Mouse (Mus musculus) neural tube, embryonic 14.5 days (tissue): ENCODE data around the gene Ssh2. TPM values are rescaled to one million over a fixed set of nuclear protein-coding genes. Genes with fewer than 3 reads are reported as not detected.

Experiments used
- ATAC-seq: fragments of 200-750 bp; cut with Nextera tagmentation; 2 replicates; pipeline ENCODE4 v1.8.0; 2017; ENCODE audit warnings: low read depth, mild to moderate bottlenecking, moderate TSS enrichment, moderate library complexity
- H3K27ac ChIP-seq: fragments of 300-500 bp; sonication (generic); 2 replicates; pipeline ENCODE4 v1.5.1; 2014; ENCODE audit warnings: low read depth, mild to moderate bottlenecking, control low read depth, low read length, moderate library complexity, mixed read lengths
- H3K27me3 ChIP-seq: fragments of 300-500 bp; sonication (generic); 2 replicates; pipeline ENCODE4 v1.6.1; 2014; ENCODE audit warnings: low read length; ENCODE audit not compliant: control insufficient read depth, insufficient read depth
- H3K36me3 ChIP-seq: fragments of 300-500 bp; sonication (generic); 2 replicates; pipeline ENCODE4 v1.6.1; 2014; ENCODE audit warnings: low read length, mixed read lengths; ENCODE audit not compliant: control insufficient read depth, insufficient read depth
- H3K4me1 ChIP-seq: fragments of 300-500 bp; sonication (generic); 2 replicates; pipeline ENCODE4 v1.6.1; 2014; ENCODE audit warnings: low read length; ENCODE audit not compliant: control insufficient read depth, insufficient read depth
- H3K4me2 ChIP-seq: fragments of 300-500 bp; sonication (generic); 2 replicates; pipeline ENCODE4 v1.6.1; 2014; ENCODE audit warnings: mild to moderate bottlenecking, low read depth, low read length, control low read depth
- H3K4me3 ChIP-seq: fragments of 300-500 bp; sonication (generic); 2 replicates; pipeline ENCODE4 v1.5.1; 2014; ENCODE audit warnings: low read depth, low read length, control low read depth, mixed read lengths
- H3K9ac ChIP-seq: fragments of 300-500 bp; sonication (generic); replicated peaks from 2 replicates; pipeline ENCODE4 v1.6.1; 2014; ENCODE audit warnings: low read depth, mild to moderate bottlenecking, control low read depth, low read length, mixed read lengths
- H3K9me3 ChIP-seq: fragments of 300-500 bp; sonication (generic); 2 replicates; pipeline ENCODE4 v1.6.1; 2016; ENCODE audit warnings: low read length; ENCODE audit not compliant: control insufficient read depth
- WGBS: fragments of 180-500 bp; shearing (Covaris S2); extraction: QIAGEN DNeasy Blood & Tissue Kit; methylation state at CpG from one replicate; pipeline ENCODE4 v1.1.7; 2014; 5-methylcytosine and 5-hydroxymethylcytosine counted together
- polyA plus RNA-seq: library from polyadenylated mRNA; unstranded; fragments of >200 nt; fragmentation: Nextera tagmentation; extraction: Ambion mirVana; gene quantifications from 2 replicates; pipeline ENCODE4 v1.2.1, GENCODE M21; 2014

Gene Ssh2
- polyA plus RNA-seq, 1 experiment from 2014 or later: 21.9 TPM

DNA sequence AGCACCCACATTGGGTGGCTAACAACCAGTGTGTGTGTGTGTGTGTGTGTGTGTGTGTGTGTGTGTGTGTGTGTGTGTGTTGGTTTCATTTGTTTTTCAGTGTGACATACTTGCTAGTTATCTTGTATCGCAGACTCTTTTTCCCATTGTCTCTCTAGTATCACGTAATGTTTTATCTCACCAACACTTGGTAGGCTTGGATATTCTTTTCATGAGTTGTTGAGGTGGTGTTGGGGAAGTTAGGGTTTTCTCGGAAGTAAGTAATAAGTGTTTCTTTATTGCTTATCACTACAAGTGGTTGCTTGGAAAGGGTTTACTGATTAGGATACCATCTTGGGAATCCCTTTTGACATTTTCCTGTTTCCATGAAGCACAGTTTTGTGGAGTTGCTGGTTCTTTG, 91.1 kb downstream of the Ssh2 start:
- ATAC-seq: no peak
- WGBS: 88% methylated on average over 3 of the region's 3 CpGs
- Histone ChIP-seq H3K4me1 (no peaks in the 10 kb centered on the region), H3K27me3 (no peaks in the 10 kb centered on the region), H3K27ac (no peak overlapping the region), H3K9ac (no peak overlapping the region), H3K4me2 (no peak overlapping the region), H3K36me3 (no peaks in the 10 kb centered on the region), H3K4me3 (no peak overlapping the region), H3K9me3 (no peaks in the 10 kb centered on the region)

DNA sequence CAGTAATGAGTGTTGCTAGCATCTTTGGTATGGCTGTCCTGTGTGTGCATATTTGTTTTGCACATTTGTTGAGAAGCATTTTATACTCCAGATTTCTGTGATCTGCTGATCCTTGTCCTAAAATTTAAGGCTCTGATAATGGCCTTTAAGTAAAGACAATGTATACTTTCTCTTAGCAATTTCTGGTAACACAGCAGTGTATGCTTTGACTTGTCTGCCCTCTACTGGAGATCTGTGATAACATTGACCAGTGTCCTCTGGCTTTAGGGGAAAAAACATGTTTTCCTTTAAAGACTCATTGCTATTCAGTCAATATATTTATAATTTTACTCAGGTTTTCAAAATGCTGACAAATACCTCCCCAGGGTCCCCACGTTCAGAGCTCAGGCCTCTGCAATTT, 92.4 kb downstream of the Ssh2 start:
- no peak overlapping the region for H3K9ac ChIP-seq
- H3K4me3 ChIP-seq: no peak overlapping the region

DNA sequence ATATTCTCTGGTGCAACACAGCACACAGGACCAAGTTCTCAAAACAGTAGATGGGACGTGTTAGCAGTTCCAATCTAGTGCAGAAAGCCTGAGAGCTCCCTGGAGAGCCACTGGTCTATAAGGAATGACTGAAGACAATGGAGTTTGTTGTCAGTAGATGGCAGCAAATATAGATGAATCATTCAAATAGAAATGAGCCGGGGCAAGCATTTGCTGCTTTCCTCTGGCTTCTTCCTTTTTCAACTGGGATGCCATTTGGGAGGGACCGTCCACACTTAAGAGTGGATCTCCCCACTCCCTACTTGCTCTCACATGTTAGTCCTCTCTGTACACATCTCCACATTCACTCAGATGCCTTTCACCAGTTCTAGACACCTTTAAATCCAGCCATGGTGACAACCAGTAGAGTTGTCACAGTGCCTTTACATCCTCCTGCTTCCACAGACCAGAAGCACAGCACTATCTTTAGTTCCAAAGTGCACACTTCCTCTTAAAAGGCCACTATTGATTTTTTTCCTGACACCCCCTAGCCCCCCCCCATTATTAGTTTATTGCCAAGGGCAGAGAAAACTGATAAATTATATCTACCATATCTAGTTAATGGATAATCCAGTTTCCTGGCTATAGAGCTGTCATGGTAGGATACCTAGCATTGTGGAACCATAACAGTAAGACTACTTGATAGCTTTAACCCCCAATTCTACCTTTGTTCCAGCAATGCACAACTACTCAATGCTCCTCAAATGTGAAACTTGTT, 101.8 kb downstream of the Ssh2 start:
- Histone ChIP-seq H3K4me3 (no peak overlapping the region), H3K9ac (no peak overlapping the region), H3K9me3 (no peaks in the 10 kb centered on the region), H3K4me2 (no peak overlapping the region), H3K36me3 (no peaks in the 10 kb centered on the region), H3K27me3 (no peaks in the 10 kb centered on the region), H3K27ac (no peak overlapping the region), H3K4me1 (no peaks in the 10 kb centered on the region)
- ATAC-seq: no peak
- 53% methylated on average over 3 of the region's 3 CpGs for WGBS

More for the DNA sequence above, 92.4 kb downstream of the Ssh2 start:
- no peak for ATAC-seq
- no peaks in the 10 kb centered on the region for H3K4me1 ChIP-seq
- H3K36me3 ChIP-seq: no peaks in the 10 kb centered on the region
- H3K9me3 ChIP-seq: no peaks in the 10 kb centered on the region
- no peaks in the 10 kb centered on the region for H3K27me3 ChIP-seq
- no peak overlapping the region for H3K4me2 ChIP-seq
- WGBS: 2% methylated on average over 1 of the region's 1 CpGs
- H3K27ac ChIP-seq: no peak overlapping the region

DNA sequence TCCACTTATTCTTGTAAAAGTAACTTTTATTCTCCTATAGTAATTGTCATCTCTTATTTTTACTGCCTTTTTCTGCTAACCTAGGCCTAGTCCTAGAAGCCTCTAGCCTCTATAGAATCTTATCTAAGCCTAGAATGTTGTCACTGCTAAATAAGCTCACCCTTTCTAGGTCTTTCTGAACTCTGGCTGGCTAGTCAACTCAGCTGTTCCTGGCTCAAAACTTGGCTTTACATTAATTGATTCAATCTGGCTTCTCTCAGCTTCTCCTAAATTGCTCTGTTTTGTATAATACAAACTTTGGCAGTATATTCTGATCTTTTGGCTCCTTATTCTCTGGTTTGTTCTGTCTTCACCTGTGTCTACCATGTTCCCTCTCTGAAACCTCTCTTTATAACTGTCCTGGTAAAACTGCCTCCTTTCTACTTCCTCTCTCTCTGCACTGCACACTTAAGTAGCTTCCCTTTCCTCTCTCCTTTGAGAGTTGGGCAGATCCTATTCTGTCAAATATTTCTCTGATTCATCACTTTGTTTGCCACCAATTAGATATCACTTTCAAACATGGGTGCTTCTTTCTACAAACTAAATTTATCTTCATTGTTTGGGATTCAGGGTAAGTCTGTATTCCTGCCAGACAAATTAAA, 102.5 kb downstream of the Ssh2 start:
- Histone ChIP-seq H3K27me3 (no peaks in the 10 kb centered on the region), H3K27ac (no peak overlapping the region), H3K9ac (no peak overlapping the region), H3K4me3 (no peak overlapping the region), H3K36me3 (no peaks in the 10 kb centered on the region), H3K4me2 (no peak overlapping the region), H3K9me3 (no peaks in the 10 kb centered on the region), H3K4me1 (no peaks in the 10 kb centered on the region)
- no peak for ATAC-seq

DNA sequence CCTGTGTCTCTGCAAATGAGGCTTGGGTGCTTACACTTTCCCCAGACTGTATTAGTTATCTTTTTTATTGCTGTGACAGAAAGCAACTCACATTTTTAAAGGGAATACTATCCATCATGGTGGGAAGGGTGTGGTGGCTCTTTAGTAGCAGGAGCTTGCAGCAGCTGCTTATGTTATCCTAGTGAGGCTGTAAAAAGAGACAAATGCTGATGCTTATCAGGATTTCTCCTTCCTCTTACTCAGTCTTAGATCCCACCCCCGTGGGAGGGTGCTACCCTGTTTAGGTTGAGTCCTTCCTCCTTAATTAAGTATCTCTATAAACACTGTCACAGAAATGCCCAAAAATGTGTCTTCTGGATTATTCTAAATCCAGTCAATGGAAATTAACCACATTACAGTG, 105.1 kb downstream of the Ssh2 start:
- no peak overlapping the region for H3K4me2 ChIP-seq
- no peak for ATAC-seq
- H3K4me1 ChIP-seq: no peaks in the 10 kb centered on the region
- no peaks in the 10 kb centered on the region for H3K36me3 ChIP-seq
- WGBS: 75% methylated on average over 1 of the region's 1 CpGs
- no peak overlapping the region for H3K4me3 ChIP-seq
- H3K27me3 ChIP-seq: no peaks in the 10 kb centered on the region
- no peak overlapping the region for H3K27ac ChIP-seq
- no peaks in the 10 kb centered on the region for H3K9me3 ChIP-seq
- H3K9ac ChIP-seq: no peak overlapping the region

DNA sequence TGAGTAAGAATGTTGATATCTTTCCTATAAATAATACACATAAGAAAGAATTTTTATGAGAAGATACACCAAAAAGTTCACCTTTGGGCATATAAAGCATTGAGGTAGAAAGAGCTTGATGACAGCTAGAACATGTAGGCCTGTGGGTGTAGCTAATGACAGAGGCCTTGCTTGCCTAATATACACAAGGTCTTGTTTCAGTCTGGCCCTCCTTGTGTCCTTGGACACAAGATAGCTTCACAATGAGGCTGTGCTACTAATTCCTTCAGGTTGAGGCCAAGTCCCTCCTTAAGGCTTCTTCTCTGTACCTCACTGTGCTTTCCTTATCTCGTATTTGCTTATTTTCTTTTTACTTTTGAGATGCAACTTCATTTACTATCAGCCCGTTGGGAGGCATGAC, 114.4 kb downstream of the Ssh2 start:
- H3K9ac ChIP-seq: no peak overlapping the region
- no peak overlapping the region for H3K4me2 ChIP-seq
- no peak for ATAC-seq
- no peak overlapping the region for H3K27ac ChIP-seq
- no peaks in the 10 kb centered on the region for H3K4me1 ChIP-seq
- H3K27me3 ChIP-seq: no peaks in the 10 kb centered on the region
- no peak overlapping the region for H3K4me3 ChIP-seq
- no peaks in the 10 kb centered on the region for H3K9me3 ChIP-seq
- WGBS: 92% methylated on average over 2 of the region's 2 CpGs
- H3K36me3 ChIP-seq: no peaks in the 10 kb centered on the region

DNA sequence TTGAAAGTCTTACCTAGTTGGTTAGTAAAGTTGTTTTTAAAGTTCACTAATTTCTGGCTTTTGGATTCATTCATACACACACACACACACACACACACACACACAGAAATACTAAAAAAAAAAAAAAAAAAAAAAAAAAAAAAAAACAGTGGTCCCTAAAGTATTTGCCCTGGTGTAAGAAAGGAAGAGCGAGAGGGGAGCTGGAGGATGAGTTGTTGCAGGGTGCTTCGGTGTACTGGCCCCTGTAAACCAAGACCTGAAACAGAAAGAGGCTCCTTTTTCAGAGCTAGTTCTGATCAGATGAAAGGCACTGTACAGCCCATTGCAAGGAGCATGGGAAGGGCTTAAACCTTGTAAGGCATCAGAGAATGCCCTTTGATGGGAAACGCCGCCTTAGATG, 131.2 kb downstream of the Ssh2 start:
- Histone ChIP-seq H3K4me3 (no peak overlapping the region), H3K27ac (no peak overlapping the region), H3K9me3 (no peaks in the 10 kb centered on the region), H3K9ac (no peak overlapping the region), H3K4me1 (no peaks in the 10 kb centered on the region), H3K27me3 (no peaks in the 10 kb centered on the region), H3K36me3 (no peaks in the 10 kb centered on the region), H3K4me2 (no peak overlapping the region)
- WGBS: 73% methylated on average over 4 of the region's 4 CpGs
- no peak for ATAC-seq

DNA sequence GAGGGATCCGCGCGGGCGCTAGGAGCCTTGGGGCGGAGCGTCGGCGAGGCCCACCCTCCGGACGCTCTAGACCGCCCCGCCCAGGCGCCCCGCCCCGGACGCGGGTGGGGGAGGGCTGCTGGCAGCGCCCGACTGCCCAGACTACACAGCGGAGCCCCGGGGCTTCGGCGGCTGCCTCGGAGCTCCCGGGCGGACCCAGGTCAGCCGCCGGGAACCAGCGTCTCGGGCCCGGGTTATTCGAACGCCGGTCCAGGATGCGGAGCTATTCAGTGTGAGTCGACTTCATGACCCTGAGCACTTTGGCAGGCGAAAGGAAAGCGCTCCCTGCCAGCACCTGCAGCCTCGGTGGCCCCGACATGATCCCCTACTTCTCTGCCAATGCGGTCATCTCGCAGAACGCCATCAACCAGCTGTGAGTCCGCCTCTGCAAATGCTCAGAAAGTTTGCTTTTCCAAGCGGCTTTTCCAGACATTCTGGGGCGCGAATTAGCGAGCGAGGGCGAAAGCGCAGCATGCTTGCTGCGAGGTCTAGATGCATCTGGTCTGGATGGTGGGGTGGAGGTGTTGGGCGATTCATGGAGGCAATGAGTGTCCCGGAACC, 132.2 kb downstream of the Ssh2 start:
- H3K36me3 ChIP-seq: no peaks in the 10 kb centered on the region
- ATAC-seq: peak; percentile 94
- no peaks in the 10 kb centered on the region for H3K9me3 ChIP-seq
- peak overlapping the region; percentile 92 for H3K4me2 ChIP-seq
- peak overlapping the region; percentile 54 for H3K9ac ChIP-seq
- peak overlapping the region; percentile 49 for H3K4me3 ChIP-seq
- no peak overlapping the region for H3K27ac ChIP-seq
- WGBS: under 1% methylated on average over 54 of the region's 54 CpGs
- H3K4me1 ChIP-seq: no peaks in the 10 kb centered on the region
- H3K27me3 ChIP-seq: no peaks in the 10 kb centered on the region

DNA sequence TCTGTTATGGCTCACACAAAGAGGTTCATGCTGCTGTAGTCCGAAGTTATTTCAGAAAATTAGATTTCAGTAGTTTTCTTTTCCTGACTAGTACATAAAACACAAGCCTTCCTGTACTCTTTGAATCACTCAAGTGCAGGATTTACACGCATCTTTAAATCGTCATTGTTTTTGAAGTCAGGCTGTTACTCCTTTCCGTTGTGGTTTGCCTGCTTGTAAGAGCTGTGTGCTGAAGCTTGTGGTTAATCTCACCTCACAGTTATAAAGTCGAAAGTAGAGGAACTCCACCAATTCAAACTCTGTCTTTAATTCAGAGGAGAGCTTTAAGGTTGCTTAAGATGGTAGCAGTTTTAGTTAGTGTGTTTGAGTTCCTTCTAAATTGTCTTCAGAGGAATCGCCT, 132.9 kb downstream of the Ssh2 start:
- Histone ChIP-seq H3K4me3 (peak overlapping the region; percentile 49), H3K9me3 (no peaks in the 10 kb centered on the region)

More for the DNA sequence above, 132.9 kb downstream of the Ssh2 start:
- no peaks in the 10 kb centered on the region for H3K36me3 ChIP-seq
- peak overlapping the region; percentile 92 for H3K4me2 ChIP-seq
- WGBS: 27% methylated on average over 6 of the region's 6 CpGs
- H3K4me1 ChIP-seq: no peaks in the 10 kb centered on the region
- H3K27ac ChIP-seq: no peak overlapping the region
- no peak overlapping the region for H3K9ac ChIP-seq
- ATAC-seq: no peak
- H3K27me3 ChIP-seq: no peaks in the 10 kb centered on the region
